Mouse (Mus musculus): ENCODE measurements around the gene Mef2a.
"Not testable (repeated sequence)": the region's sequence is repeated elsewhere in the genome, so short reads cannot be mapped to it uniquely, and the experiment has no call there.

Mef2a gene

GRCm38 (mm10) chr7:67371351-67371890 lies 1.2 kb downstream of the Mef2a start:
- DNase-seq (ENCODE audit: low read depth, low spot score) = peak; percentile 17

- no peak for DNase-seq (ENCODE audit: low read depth, low spot score)
These were observed 3.0 kb downstream of the Mef2a start for GRCm38 (mm10) chr7:67369645-67370044.

GRCm38 (mm10) chr7:67368394-67368793 lies 4.3 kb downstream of the Mef2a start:
- no peak for DNase-seq (ENCODE audit: low read depth, low spot score)

GRCm38 (mm10) chr7:67360588-67360987 lies 12.1 kb downstream of the Mef2a start:
- DNase-seq (ENCODE audit: low read depth, low spot score) = no peak

- no peak for DNase-seq (ENCODE audit: low read depth, low spot score)
These were observed 12.8 kb downstream of the Mef2a start for GRCm38 (mm10) chr7:67359863-67360262.

GRCm38 (mm10) chr7:67355870-67356269 lies 16.8 kb downstream of the Mef2a start:
- DNase-seq (ENCODE audit: low read depth, low spot score) = peak; percentile 56

GRCm38 (mm10) chr7:67353667-67354066 lies 19.0 kb downstream of the Mef2a start:
- DNase-seq (ENCODE audit: low read depth, low spot score) = peak; percentile 83

- DNase-seq (ENCODE audit: low read depth, low spot score) = peak; percentile 36
These were observed 19.7 kb downstream of the Mef2a start for GRCm38 (mm10) chr7:67352989-67353388.

GRCm38 (mm10) chr7:67344443-67344842 lies 28.2 kb downstream of the Mef2a start:
- no peak for DNase-seq (ENCODE audit: low read depth, low spot score)

- DNase-seq (ENCODE audit: low read depth, low spot score) = no peak
These were observed 30.5 kb downstream of the Mef2a start for GRCm38 (mm10) chr7:67342067-67342625.

GRCm38 (mm10) chr7:67320359-67320758 lies 52.3 kb downstream of the Mef2a start:
- no peak for DNase-seq (ENCODE audit: low read depth, low spot score)

- DNase-seq (ENCODE audit: low read depth, low spot score) = no peak
These were observed 54.0 kb downstream of the Mef2a start for GRCm38 (mm10) chr7:67318697-67319096.

- no peak for DNase-seq (ENCODE audit: low read depth, low spot score)
These were observed 59.5 kb downstream of the Mef2a start for GRCm38 (mm10) chr7:67313200-67313599.

GRCm38 (mm10) chr7:67310151-67310550 lies 62.5 kb downstream of the Mef2a start:
- DNase-seq (ENCODE audit: low read depth, low spot score) = no peak

GRCm38 (mm10) chr7:67308102-67308501 lies 64.6 kb downstream of the Mef2a start:
- DNase-seq (ENCODE audit: low read depth, low spot score) = peak; percentile 5

GRCm38 (mm10) chr7:67307078-67307477 lies 65.6 kb downstream of the Mef2a start:
- no peak for DNase-seq (ENCODE audit: low read depth, low spot score)

GRCm38 (mm10) chr7:67304937-67305336 lies 67.7 kb downstream of the Mef2a start:
- no peak for DNase-seq (ENCODE audit: low read depth, low spot score)

GRCm38 (mm10) chr7:67296419-67296818 lies 76.2 kb downstream of the Mef2a start:
- no peak for DNase-seq (ENCODE audit: low read depth, low spot score)

- DNase-seq (ENCODE audit: low read depth, low spot score) = no peak
These were observed 81.3 kb downstream of the Mef2a start for GRCm38 (mm10) chr7:67291356-67291755.

GRCm38 (mm10) chr7:67287456-67287855 lies 85.2 kb downstream of the Mef2a start:
- no peak for DNase-seq (ENCODE audit: low read depth, low spot score)

GRCm38 (mm10) chr7:67283581-67283980 lies 89.1 kb downstream of the Mef2a start:
- DNase-seq (ENCODE audit: low read depth, low spot score) = no peak

- DNase-seq (ENCODE audit: low read depth, low spot score) = not testable (repeated sequence)
These were observed 102.2 kb downstream of the Mef2a start for GRCm38 (mm10) chr7:67270447-67270846.

GRCm38 (mm10) chr7:67259828-67260563 lies 112.7 kb downstream of the Mef2a start:
- peak; percentile 35 for DNase-seq (ENCODE audit: low read depth, low spot score)

Measured in CD4-positive, CD25-positive, alpha-beta regulatory T cell, adult 2 months (primary cell).